Mouse (Mus musculus): ENCODE data around the gene Micall2. TPM values are rescaled to one million over a fixed set of nuclear protein-coding genes. Genes with fewer than 3 reads are reported as not detected.

Micall2 gene
- total and polyA plus RNA-seq, 3 experiments = 8.5 to 26.3 (median 21.7) TPM

DNA sequence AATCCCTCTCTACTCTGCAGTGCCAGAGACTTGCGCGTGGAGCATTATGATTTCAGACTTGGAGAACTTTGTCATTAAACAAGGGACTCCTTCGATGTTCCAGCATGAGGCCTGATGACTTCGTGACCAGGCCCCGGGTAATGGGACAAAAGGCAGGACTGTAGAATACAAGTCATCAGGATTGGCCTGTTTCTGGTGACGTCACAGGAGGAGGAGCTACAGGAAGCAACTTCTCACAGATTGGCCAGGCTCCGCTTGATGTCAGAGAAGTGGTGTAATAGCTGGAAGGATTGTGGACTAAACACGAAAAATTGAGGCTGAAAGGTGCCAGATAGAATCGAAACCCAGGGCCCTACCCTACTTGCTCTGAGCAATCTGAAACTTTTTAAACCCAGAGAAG is 45.3 kb downstream of the Micall2 start:
- Histone ChIP-seq H3K4me3 (ENCODE audit: low read depth, low read length) (no peak overlapping the region), H3K27me3 (ENCODE audit: insufficient read depth, low read length) (peaks cover 19% of the 10 kb centered on the region; the same call in 1 of the 2 replicates), H3K36me3 (replicated peaks) (no peaks in the 10 kb centered on the region), H3K9me3 (replicated peaks) (no peaks in the 10 kb centered on the region), H3K4me1 (ENCODE audit: insufficient read depth, low read depth, low read length) (peaks cover 34% of the 10 kb centered on the region)
- ATAC-seq (ENCODE audit: extremely low read depth, insufficient number of reproducible peaks, low FRiP score, poor library complexity, severe bottlenecking) (no peak), DNase-seq (ENCODE audit: low spot score) (no peak)
- no peak for TF ChIP-seq GATA1 (IDR thresholded peaks at IDR 0.05; ENCODE audit: borderline replicate concordance, low read length)
- TF ChIP-seq GATA2 (IDR thresholded peaks at IDR 0.05; ENCODE audit: borderline replicate concordance, low read depth, low read length) = no peak
- no peak for TF ChIP-seq POLR2AphosphoS5 (IDR thresholded peaks at IDR 0.05; ENCODE audit: insufficient replicate concordance, low read depth, low read length)
- no peak for TF ChIP-seq TAL1 (conservative IDR thresholded peaks at IDR 0.05; ENCODE audit: low read depth, low read length)
- TF ChIP-seq CTCF (IDR thresholded peaks at IDR 0.05; ENCODE audit: low read depth, low read length) = no peak

DNA sequence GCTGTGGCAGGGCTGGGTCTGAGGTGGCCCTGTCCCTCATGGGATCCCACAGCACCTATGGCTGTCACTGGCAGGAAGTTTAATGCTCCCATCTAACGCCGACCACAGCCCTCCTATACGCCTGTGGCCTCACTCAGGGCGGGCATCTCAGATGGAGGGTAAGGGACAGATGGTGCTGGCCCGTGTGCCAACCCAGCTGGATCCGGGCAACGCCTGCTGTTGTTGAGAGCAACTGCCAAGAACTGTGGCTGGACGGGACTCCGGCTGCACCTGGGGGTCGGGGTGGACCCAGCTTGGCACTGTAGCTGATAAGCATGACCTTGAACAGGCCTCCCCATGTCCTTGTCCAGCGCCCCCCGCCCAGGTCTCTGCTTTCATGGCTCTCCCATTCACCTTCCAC is 47.8 kb downstream of the Micall2 start:
- no peak for ATAC-seq (ENCODE audit: extremely low read depth, insufficient number of reproducible peaks, low FRiP score, poor library complexity, severe bottlenecking)
- Histone ChIP-seq H3K4me3 (ENCODE audit: low read depth, low read length) (no peak overlapping the region), H3K36me3 (replicated peaks) (no peaks in the 10 kb centered on the region), H3K9me3 (replicated peaks) (no peaks in the 10 kb centered on the region), H3K4me1 (ENCODE audit: insufficient read depth, low read depth, low read length) (peaks cover 15% of the 10 kb centered on the region), H3K27me3 (ENCODE audit: insufficient read depth, low read length) (peaks cover 35% of the 10 kb centered on the region)
- no peak for TF ChIP-seq TAL1 (conservative IDR thresholded peaks at IDR 0.05; ENCODE audit: low read depth, low read length)
- no peak for TF ChIP-seq POLR2AphosphoS5 (IDR thresholded peaks at IDR 0.05; ENCODE audit: insufficient replicate concordance, low read depth, low read length)
- TF ChIP-seq CTCF (IDR thresholded peaks at IDR 0.05; ENCODE audit: low read depth, low read length) = no peak
- no peak for TF ChIP-seq GATA1 (IDR thresholded peaks at IDR 0.05; ENCODE audit: borderline replicate concordance, low read length)
- TF ChIP-seq GATA2 (IDR thresholded peaks at IDR 0.05; ENCODE audit: borderline replicate concordance, low read depth, low read length) = no peak
- DNase-seq (ENCODE audit: low spot score) = no peak

DNA sequence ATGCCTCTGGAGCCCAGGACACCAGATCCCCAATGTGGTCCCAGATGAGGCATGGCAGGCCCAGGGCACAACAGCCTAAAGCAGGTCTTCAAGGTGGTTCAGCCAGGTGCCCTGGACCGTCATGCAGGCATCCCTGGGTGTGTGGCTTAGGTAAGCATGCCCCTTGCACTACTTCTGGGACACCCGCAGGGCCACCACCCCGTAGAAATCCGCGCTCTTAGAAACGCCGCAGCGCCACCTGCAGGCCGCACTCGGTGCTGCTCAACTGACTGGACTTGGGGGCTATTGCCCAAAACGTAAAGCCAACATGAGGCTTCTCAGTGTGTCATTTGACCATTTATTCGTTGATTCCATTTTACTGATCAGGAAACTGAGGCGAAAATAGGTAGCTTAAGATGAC is 48.5 kb downstream of the Micall2 start:
- Histone ChIP-seq H3K4me1 (ENCODE audit: insufficient read depth, low read depth, low read length) (peaks cover 15% of the 10 kb centered on the region), H3K9me3 (replicated peaks) (no peaks in the 10 kb centered on the region), H3K27me3 (ENCODE audit: insufficient read depth, low read length) (peaks cover 40% of the 10 kb centered on the region), H3K36me3 (replicated peaks) (no peaks in the 10 kb centered on the region), H3K4me3 (ENCODE audit: low read depth, low read length) (no peak overlapping the region)
- ATAC-seq (ENCODE audit: extremely low read depth, insufficient number of reproducible peaks, low FRiP score, poor library complexity, severe bottlenecking) (no peak), DNase-seq (ENCODE audit: low spot score) (peak; percentile 31)
- TF ChIP-seq CTCF (IDR thresholded peaks at IDR 0.05; ENCODE audit: low read depth, low read length) (peak; percentile 71), TAL1 (conservative IDR thresholded peaks at IDR 0.05; ENCODE audit: low read depth, low read length) (no peak), GATA1 (IDR thresholded peaks at IDR 0.05; ENCODE audit: borderline replicate concordance, low read length) (no peak), GATA2 (IDR thresholded peaks at IDR 0.05; ENCODE audit: borderline replicate concordance, low read depth, low read length) (no peak), POLR2AphosphoS5 (IDR thresholded peaks at IDR 0.05; ENCODE audit: insufficient replicate concordance, low read depth, low read length) (no peak)

DNA sequence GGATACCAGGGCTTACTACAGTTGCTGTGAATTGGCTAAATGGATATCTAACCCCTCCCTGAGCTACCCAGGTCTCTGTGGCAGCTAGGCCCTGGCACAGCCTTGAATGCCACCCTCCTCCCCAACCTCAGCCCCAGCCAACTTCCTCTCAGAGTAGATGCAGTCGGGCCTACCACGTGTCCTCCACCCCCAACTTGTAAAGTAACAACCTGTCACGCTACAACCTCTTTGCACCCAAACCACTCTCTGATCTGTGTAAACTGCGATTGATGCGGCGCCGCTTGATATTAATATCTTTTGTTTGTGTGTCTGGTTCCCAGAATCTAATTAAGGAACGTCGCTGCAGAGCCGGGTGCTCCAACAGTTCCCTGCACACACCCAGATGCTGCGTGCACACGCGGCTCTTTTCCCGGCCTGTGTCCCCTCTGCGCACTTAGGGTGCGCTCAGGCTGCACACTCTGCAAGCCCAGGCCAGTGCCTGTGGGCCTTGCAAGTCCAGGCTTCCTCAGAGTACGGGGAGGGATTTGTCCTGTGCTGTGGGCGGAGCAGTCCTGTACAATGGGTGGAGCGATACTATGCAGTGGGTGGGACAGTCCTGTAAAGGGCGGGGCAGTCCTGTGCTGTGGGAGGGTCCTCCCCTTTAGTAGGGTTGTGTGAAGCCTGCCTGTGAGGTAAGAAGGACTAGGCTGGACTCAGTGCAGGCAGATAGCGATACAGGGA is 49.4 kb downstream of the Micall2 start:
- DNase-seq (ENCODE audit: low spot score) (peak; percentile 31), ATAC-seq (ENCODE audit: extremely low read depth, insufficient number of reproducible peaks, low FRiP score, poor library complexity, severe bottlenecking) (peak; percentile 72)
- TF ChIP-seq GATA1 (IDR thresholded peaks at IDR 0.05; ENCODE audit: borderline replicate concordance, low read length) = no peak
- no peak for TF ChIP-seq TAL1 (conservative IDR thresholded peaks at IDR 0.05; ENCODE audit: low read depth, low read length)
- no peak for TF ChIP-seq CTCF (IDR thresholded peaks at IDR 0.05; ENCODE audit: low read depth, low read length)
- TF ChIP-seq POLR2AphosphoS5 (IDR thresholded peaks at IDR 0.05; ENCODE audit: insufficient replicate concordance, low read depth, low read length) = no peak
- TF ChIP-seq GATA2 (IDR thresholded peaks at IDR 0.05; ENCODE audit: borderline replicate concordance, low read depth, low read length) = no peak
- H3K4me1 ChIP-seq (ENCODE audit: insufficient read depth, low read depth, low read length) = peaks cover 15% of the 10 kb centered on the region
- peaks cover 44% of the 10 kb centered on the region for H3K27me3 ChIP-seq (ENCODE audit: insufficient read depth, low read length)
- no peaks in the 10 kb centered on the region for H3K9me3 ChIP-seq (replicated peaks)
- H3K36me3 ChIP-seq (replicated peaks) = no peaks in the 10 kb centered on the region
- H3K4me3 ChIP-seq (ENCODE audit: low read depth, low read length) = 0 out of 2 replicates have a peak overlapping the region, but pooled peaks have one; percentile 7

DNA sequence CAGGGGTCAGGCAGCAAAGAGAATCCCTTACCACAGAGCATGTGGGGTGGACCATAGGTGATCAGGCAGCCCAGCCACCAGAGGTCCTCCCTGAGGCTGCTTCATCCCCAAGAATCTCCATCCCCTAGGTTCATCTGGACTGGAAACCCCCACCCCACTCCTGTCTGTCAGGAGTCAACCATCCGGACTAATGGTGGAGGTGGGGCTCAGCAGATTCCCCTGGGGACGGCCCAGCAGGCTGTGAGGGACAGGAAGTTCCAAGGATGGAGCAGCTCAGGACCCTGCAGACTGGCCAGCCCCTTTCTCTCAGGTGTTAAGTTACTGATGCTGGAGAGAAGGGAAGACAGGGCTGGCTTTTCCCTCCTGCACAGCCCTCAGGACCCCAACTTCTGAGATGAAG is 52.9 kb downstream of the Micall2 start:
- no peak for TF ChIP-seq TAL1 (conservative IDR thresholded peaks at IDR 0.05; ENCODE audit: low read depth, low read length)
- TF ChIP-seq GATA1 (IDR thresholded peaks at IDR 0.05; ENCODE audit: borderline replicate concordance, low read length) = no peak
- TF ChIP-seq CTCF (IDR thresholded peaks at IDR 0.05; ENCODE audit: low read depth, low read length) = no peak
- no peak for TF ChIP-seq POLR2AphosphoS5 (IDR thresholded peaks at IDR 0.05; ENCODE audit: insufficient replicate concordance, low read depth, low read length)
- no peak for TF ChIP-seq GATA2 (IDR thresholded peaks at IDR 0.05; ENCODE audit: borderline replicate concordance, low read depth, low read length)
- Histone ChIP-seq H3K4me3 (ENCODE audit: low read depth, low read length) (no peak overlapping the region), H3K36me3 (replicated peaks) (no peaks in the 10 kb centered on the region), H3K27me3 (ENCODE audit: insufficient read depth, low read length) (peaks cover 44% of the 10 kb centered on the region), H3K9me3 (replicated peaks) (no peaks in the 10 kb centered on the region), H3K4me1 (ENCODE audit: insufficient read depth, low read depth, low read length) (peaks cover 15% of the 10 kb centered on the region)
- DNase-seq (ENCODE audit: low spot score) = no peak
- no peak for ATAC-seq (ENCODE audit: extremely low read depth, insufficient number of reproducible peaks, low FRiP score, poor library complexity, severe bottlenecking)

DNA sequence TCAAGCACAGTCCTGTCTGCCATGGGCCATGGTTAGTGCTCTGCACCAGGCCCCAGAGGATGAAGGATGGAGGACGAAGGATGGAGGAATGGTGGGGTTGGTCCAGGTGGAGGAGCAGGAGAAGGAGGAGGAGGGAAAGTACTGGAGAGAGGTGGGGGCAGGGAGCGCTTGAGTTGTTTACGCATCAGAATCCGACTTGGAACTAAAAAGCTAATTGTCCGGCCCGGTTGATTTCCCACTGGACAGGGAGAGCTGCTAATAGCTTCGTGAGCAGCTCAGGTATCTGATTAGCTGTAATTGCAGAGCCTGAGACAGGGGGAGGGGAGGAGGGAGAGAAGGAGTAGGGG is 53.5 kb downstream of the Micall2 start:
- DNase-seq (ENCODE audit: low spot score) (no peak), ATAC-seq (ENCODE audit: extremely low read depth, insufficient number of reproducible peaks, low FRiP score, poor library complexity, severe bottlenecking) (no peak)
- TF ChIP-seq POLR2AphosphoS5 (IDR thresholded peaks at IDR 0.05; ENCODE audit: insufficient replicate concordance, low read depth, low read length) (no peak), TAL1 (conservative IDR thresholded peaks at IDR 0.05; ENCODE audit: low read depth, low read length) (no peak), CTCF (IDR thresholded peaks at IDR 0.05; ENCODE audit: low read depth, low read length) (no peak), GATA1 (IDR thresholded peaks at IDR 0.05; ENCODE audit: borderline replicate concordance, low read length) (no peak), GATA2 (IDR thresholded peaks at IDR 0.05; ENCODE audit: borderline replicate concordance, low read depth, low read length) (no peak)
- Histone ChIP-seq H3K9me3 (replicated peaks) (no peaks in the 10 kb centered on the region), H3K36me3 (replicated peaks) (no peaks in the 10 kb centered on the region), H3K4me1 (ENCODE audit: insufficient read depth, low read depth, low read length) (peaks cover 11% of the 10 kb centered on the region), H3K4me3 (ENCODE audit: low read depth, low read length) (no peak overlapping the region), H3K27me3 (ENCODE audit: insufficient read depth, low read length) (peaks cover 48% of the 10 kb centered on the region)

Measured in G1E (cell line).